Mouse (Mus musculus): ENCODE results near the gene Trmt10a. TPM values are rescaled to one million over a fixed set of nuclear protein-coding genes. Genes with fewer than 3 reads are reported as not detected.

The Trmt10a gene
- polyA plus RNA-seq, 1 experiment from 2014 or later: 11.2 TPM

DNA sequence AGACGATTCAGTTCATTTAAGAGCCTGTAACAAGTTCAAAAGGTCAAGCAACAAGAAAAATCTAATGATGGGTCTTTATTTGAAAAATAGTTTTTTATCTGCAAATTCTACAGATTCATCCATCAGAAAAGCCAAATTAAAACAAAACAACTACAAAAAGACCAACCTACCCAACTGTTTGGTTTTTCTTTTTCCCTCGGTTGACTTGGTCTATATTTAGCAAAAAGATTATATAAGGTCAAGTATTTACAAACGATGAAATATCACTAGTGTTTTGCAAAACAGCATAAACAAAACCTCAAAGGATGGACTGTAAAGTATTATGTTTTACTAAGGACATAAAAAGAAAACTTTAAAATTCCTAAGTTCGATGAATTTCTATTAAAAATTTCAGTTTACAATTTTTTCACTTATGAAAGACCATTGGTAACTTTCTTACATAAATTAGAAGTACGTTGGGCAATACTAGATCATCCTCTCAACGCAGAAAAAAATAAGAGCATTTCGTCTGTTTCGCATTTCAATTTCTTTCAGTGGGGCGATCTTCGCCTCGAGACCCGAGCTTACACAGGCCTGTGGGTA is 424 bp upstream of the Trmt10a start:
- no peaks in the 10 kb centered on the region for H3K27me3 ChIP-seq (replicated peaks; ENCODE audit: control insufficient read depth, insufficient read depth, low read length)
- H3K4me2 ChIP-seq (ENCODE audit: low read depth, low read length): peak overlapping the region; percentile 45
- H3K27ac ChIP-seq (replicated peaks; ENCODE audit: low read depth, low read length): peak overlapping the region; percentile 99
- H3K9ac ChIP-seq (ENCODE audit: low read depth, low read length): peak overlapping the region; percentile 89
- 3% methylated on average over 12 of the region's 12 CpGs for WGBS
- ATAC-seq (ENCODE audit: low read depth) (no peak), DNase-seq (ENCODE audit: low spot score) (no peak)
- peaks cover 6% of the 10 kb centered on the region for H3K4me1 ChIP-seq (ENCODE audit: control insufficient read depth, insufficient read depth, low read length)
- H3K9me3 ChIP-seq (ENCODE audit: control insufficient read depth, low read length): no peaks in the 10 kb centered on the region
- no peaks in the 10 kb centered on the region for H3K36me3 ChIP-seq (ENCODE audit: control insufficient read depth, insufficient read depth, low read length)
- peak overlapping the region; percentile 51 for H3K4me3 ChIP-seq (ENCODE audit: low read depth, low read length)

DNA sequence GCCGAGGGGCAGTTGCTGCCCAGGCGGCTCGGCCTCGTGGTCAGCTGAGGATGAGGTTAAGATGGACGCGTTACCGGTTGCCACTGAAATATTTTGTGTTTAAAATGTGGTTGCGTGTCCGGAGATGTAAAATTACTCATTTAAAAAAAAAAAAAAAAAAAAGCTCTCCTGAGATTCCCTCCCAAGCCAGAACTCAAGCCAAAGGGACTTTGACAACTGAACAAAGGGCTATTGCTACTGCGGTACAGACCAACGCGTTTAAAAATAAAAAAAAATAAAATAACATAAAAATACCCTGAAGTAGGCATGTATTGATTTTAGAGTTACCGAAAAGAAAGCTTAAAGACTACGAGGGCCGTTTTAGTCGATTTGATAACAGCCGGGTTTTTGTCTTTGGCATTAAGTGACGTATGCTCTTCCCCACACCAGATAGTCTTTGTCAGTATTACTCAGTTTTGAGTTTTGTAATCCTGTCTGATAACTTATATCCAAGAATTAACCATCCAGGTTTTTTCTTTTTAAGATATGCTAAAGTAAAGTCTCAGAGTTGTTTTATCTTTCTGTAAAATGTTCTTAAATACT is 903 bp downstream of the Trmt10a start:
- Histone ChIP-seq H3K27ac (replicated peaks; ENCODE audit: low read depth, low read length) (peak overlapping the region; percentile 99), H3K4me1 (ENCODE audit: control insufficient read depth, insufficient read depth, low read length) (peaks cover 6% of the 10 kb centered on the region), H3K36me3 (ENCODE audit: control insufficient read depth, insufficient read depth, low read length) (peaks cover 7% of the 10 kb centered on the region), H3K4me3 (ENCODE audit: low read depth, low read length) (peak overlapping the region; percentile 51), H3K9ac (ENCODE audit: low read depth, low read length) (peak overlapping the region; percentile 89), H3K27me3 (replicated peaks; ENCODE audit: control insufficient read depth, insufficient read depth, low read length) (no peaks in the 10 kb centered on the region), H3K9me3 (ENCODE audit: control insufficient read depth, low read length) (no peaks in the 10 kb centered on the region), H3K4me2 (ENCODE audit: low read depth, low read length) (peak overlapping the region; percentile 83)
- DNase-seq (ENCODE audit: low spot score) (peak; percentile 23), ATAC-seq (ENCODE audit: low read depth) (no peak)
- under 1% methylated on average over 18 of the region's 18 CpGs for WGBS

DNA sequence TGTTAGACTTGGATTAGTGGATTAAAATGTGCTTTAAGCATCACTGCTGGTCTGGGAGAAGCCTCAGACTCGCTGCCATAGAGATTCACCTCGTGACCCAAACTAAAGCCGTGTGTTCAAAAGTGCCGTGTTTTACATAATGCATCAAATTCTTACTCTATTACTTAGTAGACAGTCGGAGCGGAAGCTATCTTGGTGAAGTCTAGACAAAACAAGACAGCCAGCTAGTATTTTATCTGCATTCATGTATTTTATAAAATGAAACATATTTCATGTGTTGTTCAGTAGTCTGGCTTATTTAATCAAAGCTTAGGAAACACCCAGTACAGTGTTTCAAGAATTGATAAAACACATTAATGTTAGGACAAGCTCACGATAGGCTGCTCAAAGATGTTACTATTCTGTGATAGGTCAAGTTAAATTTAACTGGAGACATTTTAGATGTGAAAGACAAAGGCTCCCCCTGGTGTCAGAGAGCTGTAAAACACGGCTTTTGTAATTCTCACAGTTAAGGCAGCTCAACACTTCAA is 1.5 kb downstream of the Trmt10a start, which contains the start of gene Mttp:
Gene Mttp (minus strand): TSS at position 327 of the 530 bp plus-strand sequence.
- ATAC-seq (ENCODE audit: low read depth): 0 out of 2 replicates have a peak, but pooled peaks have one; percentile 24
- Histone ChIP-seq H3K4me1 (ENCODE audit: control insufficient read depth, insufficient read depth, low read length) (peaks cover 6% of the 10 kb centered on the region), H3K27ac (replicated peaks; ENCODE audit: low read depth, low read length) (peak within 1 kb of the TSS; percentile 99), H3K4me3 (ENCODE audit: low read depth, low read length) (peak within 1 kb of the TSS; percentile 51), H3K27me3 (replicated peaks; ENCODE audit: control insufficient read depth, insufficient read depth, low read length) (no peaks in the 10 kb centered on the region), H3K9ac (ENCODE audit: low read depth, low read length) (peak within 1 kb of the TSS; percentile 89), H3K9me3 (ENCODE audit: control insufficient read depth, low read length) (no peaks in the 10 kb centered on the region), H3K36me3 (ENCODE audit: control insufficient read depth, insufficient read depth, low read length) (peaks cover 12% of the 10 kb centered on the region), H3K4me2 (ENCODE audit: low read depth, low read length) (peak within 1 kb of the TSS; percentile 83)
- peak; percentile 94 for DNase-seq (ENCODE audit: low spot score)
- 4% methylated on average over 8 of the region's 8 CpGs for WGBS

DNA sequence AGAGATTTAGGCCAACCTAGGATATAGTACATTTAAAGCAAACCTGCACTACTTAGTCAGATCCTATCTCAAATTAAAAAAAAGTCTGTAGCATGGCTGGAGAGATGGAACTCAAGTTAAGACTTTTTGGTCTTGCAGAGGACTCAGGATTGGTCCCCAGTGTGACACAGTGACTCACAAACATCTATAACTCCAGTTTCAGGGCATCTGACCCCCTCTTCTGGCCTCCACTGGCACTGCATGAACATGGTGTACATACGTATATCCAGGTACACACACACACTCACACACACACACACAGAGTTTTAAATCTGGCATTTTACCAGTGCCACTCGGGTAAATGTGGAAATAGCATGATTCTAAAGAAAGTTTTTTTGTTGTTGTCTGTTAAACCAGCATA is 5.6 kb downstream of the Trmt10a start:
- DNase-seq (ENCODE audit: low spot score) (no peak), ATAC-seq (ENCODE audit: low read depth) (no peak)
- H3K9me3 ChIP-seq (ENCODE audit: control insufficient read depth, low read length): no peaks in the 10 kb centered on the region
- no peaks in the 10 kb centered on the region; the same call in 1 of the 2 replicates for H3K4me1 ChIP-seq (ENCODE audit: control insufficient read depth, insufficient read depth, low read length)
- no peak overlapping the region for H3K4me3 ChIP-seq (ENCODE audit: low read depth, low read length)
- H3K27me3 ChIP-seq (replicated peaks; ENCODE audit: control insufficient read depth, insufficient read depth, low read length): no peaks in the 10 kb centered on the region
- no peak overlapping the region for H3K27ac ChIP-seq (replicated peaks; ENCODE audit: low read depth, low read length)
- H3K9ac ChIP-seq (ENCODE audit: low read depth, low read length): no peak overlapping the region
- WGBS: 91% methylated on average over 2 of the region's 2 CpGs
- peaks cover 30% of the 10 kb centered on the region for H3K36me3 ChIP-seq (ENCODE audit: control insufficient read depth, insufficient read depth, low read length)
- no peak overlapping the region for H3K4me2 ChIP-seq (ENCODE audit: low read depth, low read length)

DNA sequence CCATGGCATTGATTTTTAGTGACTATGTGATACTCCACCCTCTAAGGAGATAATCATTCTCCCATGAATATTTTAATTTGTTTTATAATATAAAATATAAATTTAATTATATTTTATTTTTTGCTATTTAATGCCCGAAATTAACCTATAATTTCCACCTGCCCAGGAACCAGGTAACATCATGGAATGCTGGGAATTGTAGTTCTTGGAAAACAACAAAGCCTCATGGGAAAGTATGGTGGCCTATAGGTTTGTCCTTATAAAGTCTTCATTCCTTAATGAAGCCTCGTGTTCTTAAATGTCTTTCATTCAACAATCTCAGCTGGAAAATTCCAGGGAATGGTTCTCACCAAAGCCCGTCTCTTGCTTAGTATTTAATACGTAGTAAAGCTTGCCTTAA is 11.8 kb downstream of the Trmt10a start:
- ATAC-seq (ENCODE audit: low read depth) (no peak), DNase-seq (ENCODE audit: low spot score) (no peak)
- WGBS: 85% methylated on average over 4 of the region's 4 CpGs
- Histone ChIP-seq H3K27ac (replicated peaks; ENCODE audit: low read depth, low read length) (no peak overlapping the region), H3K4me3 (ENCODE audit: low read depth, low read length) (no peak overlapping the region), H3K27me3 (replicated peaks; ENCODE audit: control insufficient read depth, insufficient read depth, low read length) (no peaks in the 10 kb centered on the region), H3K9me3 (ENCODE audit: control insufficient read depth, low read length) (no peaks in the 10 kb centered on the region), H3K4me2 (ENCODE audit: low read depth, low read length) (no peak overlapping the region), H3K9ac (ENCODE audit: low read depth, low read length) (no peak overlapping the region), H3K4me1 (ENCODE audit: control insufficient read depth, insufficient read depth, low read length) (no peaks in the 10 kb centered on the region), H3K36me3 (ENCODE audit: control insufficient read depth, insufficient read depth, low read length) (peaks cover 20% of the 10 kb centered on the region)

DNA sequence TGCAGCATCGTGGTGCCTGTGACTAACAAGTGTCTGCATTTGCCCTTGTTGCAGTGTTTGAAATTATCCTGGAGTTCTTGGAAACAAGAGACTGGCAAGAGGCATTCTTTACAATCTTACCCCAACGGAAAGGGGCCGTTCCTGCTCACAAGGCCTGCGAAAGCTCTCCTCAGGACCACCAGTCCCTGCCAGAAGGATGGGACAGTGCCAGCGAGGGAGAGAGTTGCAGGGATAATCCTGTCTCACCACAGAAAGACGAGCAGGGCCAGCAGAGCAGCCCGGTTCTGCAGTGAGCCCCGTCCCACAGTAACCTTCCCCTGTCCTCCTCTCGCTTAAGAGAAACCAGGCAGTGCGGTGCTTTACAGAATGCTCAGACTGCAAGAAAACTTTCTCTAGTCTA is 13.4 kb downstream of the Trmt10a start:
- Histone ChIP-seq H3K9ac (ENCODE audit: low read depth, low read length) (no peak overlapping the region), H3K27ac (replicated peaks; ENCODE audit: low read depth, low read length) (peak overlapping the region; percentile 48; the same call in 1 of the 2 replicates), H3K4me3 (ENCODE audit: low read depth, low read length) (no peak overlapping the region), H3K4me1 (ENCODE audit: control insufficient read depth, insufficient read depth, low read length) (no peaks in the 10 kb centered on the region), H3K36me3 (ENCODE audit: control insufficient read depth, insufficient read depth, low read length) (peaks cover 16% of the 10 kb centered on the region), H3K27me3 (replicated peaks; ENCODE audit: control insufficient read depth, insufficient read depth, low read length) (no peaks in the 10 kb centered on the region), H3K9me3 (ENCODE audit: control insufficient read depth, low read length) (no peaks in the 10 kb centered on the region), H3K4me2 (ENCODE audit: low read depth, low read length) (no peak overlapping the region)
- no peak for ATAC-seq (ENCODE audit: low read depth)
- 55% methylated on average over 10 of the region's 10 CpGs for WGBS
- DNase-seq (ENCODE audit: low spot score): peak; percentile 24

DNA sequence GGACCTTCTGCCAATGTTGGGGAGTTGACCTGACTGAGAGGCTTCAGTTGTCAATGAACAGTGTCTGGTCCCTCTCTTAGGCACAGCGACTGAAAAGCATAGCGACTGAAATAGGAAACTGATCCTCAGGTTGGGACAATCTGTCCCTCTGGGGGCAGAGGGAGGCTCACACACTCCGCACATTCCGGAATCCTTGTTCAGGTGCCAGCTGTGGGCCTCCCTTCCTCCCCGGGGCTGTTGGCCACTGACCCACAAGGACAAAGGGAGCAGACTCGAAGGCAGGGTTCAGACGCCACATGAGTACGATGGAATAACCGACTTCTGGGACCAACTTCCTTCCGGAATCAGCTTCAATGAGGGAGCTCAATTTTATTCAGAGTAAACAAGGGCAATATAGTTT is 18.4 kb downstream of the Trmt10a start:
- Histone ChIP-seq H3K27ac (replicated peaks; ENCODE audit: low read depth, low read length) (no peak overlapping the region), H3K9ac (ENCODE audit: low read depth, low read length) (no peak overlapping the region), H3K4me1 (ENCODE audit: control insufficient read depth, insufficient read depth, low read length) (no peaks in the 10 kb centered on the region), H3K4me3 (ENCODE audit: low read depth, low read length) (no peak overlapping the region), H3K4me2 (ENCODE audit: low read depth, low read length) (no peak overlapping the region), H3K36me3 (ENCODE audit: control insufficient read depth, insufficient read depth, low read length) (no peaks in the 10 kb centered on the region), H3K27me3 (replicated peaks; ENCODE audit: control insufficient read depth, insufficient read depth, low read length) (no peaks in the 10 kb centered on the region), H3K9me3 (ENCODE audit: control insufficient read depth, low read length) (no peaks in the 10 kb centered on the region)
- ATAC-seq (ENCODE audit: low read depth): no peak
- no peak for DNase-seq (ENCODE audit: low spot score)
- WGBS: 77% methylated on average over 10 of the region's 10 CpGs

DNA sequence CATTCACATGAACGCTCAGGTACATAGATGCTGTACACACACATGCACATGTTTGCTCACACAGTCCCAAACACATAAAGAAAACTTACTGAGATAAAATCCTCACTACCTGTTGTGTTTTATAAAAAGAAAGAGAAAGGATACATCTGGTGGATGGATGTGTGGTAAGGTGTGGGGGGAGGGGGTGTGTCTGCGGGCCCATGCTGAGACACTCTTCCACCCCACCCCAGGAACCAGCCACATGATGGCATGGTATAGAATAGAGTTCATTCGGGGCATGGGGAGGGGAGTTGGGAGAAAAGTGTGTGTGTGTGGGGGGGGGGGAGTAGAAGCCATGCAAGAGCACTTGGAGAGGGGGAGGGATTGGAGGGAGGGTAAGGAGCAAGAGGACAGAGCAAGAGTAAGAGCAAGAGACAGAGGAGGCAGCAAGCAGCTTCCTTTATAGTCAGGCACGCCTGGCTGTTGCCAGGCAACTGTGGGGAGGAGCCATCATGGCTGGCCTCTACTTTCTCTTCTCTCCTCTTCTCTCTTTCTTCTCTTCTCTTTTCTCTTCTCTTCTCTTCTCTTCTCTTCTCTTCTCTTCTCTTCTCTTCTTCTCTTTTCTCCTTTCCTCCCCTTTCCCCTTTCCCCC is 19.4 kb downstream of the Trmt10a start:
- DNase-seq (ENCODE audit: low spot score): no peak
- Histone ChIP-seq H3K9me3 (ENCODE audit: control insufficient read depth, low read length) (no peaks in the 10 kb centered on the region), H3K27me3 (replicated peaks; ENCODE audit: control insufficient read depth, insufficient read depth, low read length) (no peaks in the 10 kb centered on the region)

More for the DNA sequence above, 19.4 kb downstream of the Trmt10a start:
- WGBS: 65% methylated on average over 4 of the region's 4 CpGs
- Histone ChIP-seq H3K36me3 (ENCODE audit: control insufficient read depth, insufficient read depth, low read length) (no peaks in the 10 kb centered on the region), H3K4me2 (ENCODE audit: low read depth, low read length) (no peak overlapping the region), H3K27ac (replicated peaks; ENCODE audit: low read depth, low read length) (no peak overlapping the region), H3K4me1 (ENCODE audit: control insufficient read depth, insufficient read depth, low read length) (no peaks in the 10 kb centered on the region), H3K4me3 (ENCODE audit: low read depth, low read length) (no peak overlapping the region), H3K9ac (ENCODE audit: low read depth, low read length) (no peak overlapping the region)
- ATAC-seq (ENCODE audit: low read depth): no peak
